Mouse (Mus musculus): ENCODE measurements at regions not wholly inside any gene's neighbourhood (a gene's known extent, or its start where the extent isn't known, plus 50 kb on each side); places are given as distances from the start of the nearest gene placed in this dataset.

- TF ChIP-seq CTCF (IDR thresholded peaks at IDR 0.05; ENCODE audit: borderline replicate concordance, extremely low read depth, insufficient read depth, insufficient read length) (no peak), POLR2A (IDR thresholded peaks at IDR 0.05; ENCODE audit: borderline replicate concordance, extremely low read depth, insufficient read depth, insufficient read length, poor library complexity, severe bottlenecking) (no peak)
These were observed 138.4 kb upstream of the Syt13 start for GRCm38 (mm10) chr2:92776497-92776896.

Data from brain, embryonic 14.5 days (tissue).